Mouse (Mus musculus): ENCODE data around the gene Pnrc2.

DNA sequence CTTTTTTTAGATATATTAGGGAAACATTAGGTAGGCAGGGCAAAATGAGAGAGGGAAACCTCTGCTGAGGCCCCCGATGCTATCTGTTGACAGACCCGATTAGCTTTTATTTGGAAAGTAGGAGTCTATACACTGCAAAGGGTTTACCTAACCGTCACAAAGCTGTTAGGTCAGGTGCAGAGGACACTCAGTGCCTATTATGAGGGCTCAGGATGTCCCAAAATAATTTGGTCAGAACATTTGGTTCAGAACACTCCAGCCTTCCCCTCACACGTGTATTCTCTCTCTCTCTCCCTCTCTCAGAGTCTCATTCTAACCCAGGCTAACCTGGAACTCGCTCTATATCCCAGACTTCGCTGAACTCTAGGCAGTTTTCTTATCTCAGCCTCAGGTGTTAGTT, 8.4 kb upstream of the Pnrc2 start:
- TF ChIP-seq CTCF (IDR thresholded peaks at IDR 0.05; ENCODE audit: low read depth, low read length) (no peak), GATA1 (IDR thresholded peaks at IDR 0.05; ENCODE audit: borderline replicate concordance, low read length) (no peak), TAL1 (conservative IDR thresholded peaks at IDR 0.05; ENCODE audit: low read depth, low read length) (no peak), GATA2 (IDR thresholded peaks at IDR 0.05; ENCODE audit: borderline replicate concordance, low read depth, low read length) (no peak), POLR2AphosphoS5 (IDR thresholded peaks at IDR 0.05; ENCODE audit: insufficient replicate concordance, low read depth, low read length) (no peak)
